Mouse (Mus musculus): ENCODE measurements around the gene Nmt1.

DNA sequence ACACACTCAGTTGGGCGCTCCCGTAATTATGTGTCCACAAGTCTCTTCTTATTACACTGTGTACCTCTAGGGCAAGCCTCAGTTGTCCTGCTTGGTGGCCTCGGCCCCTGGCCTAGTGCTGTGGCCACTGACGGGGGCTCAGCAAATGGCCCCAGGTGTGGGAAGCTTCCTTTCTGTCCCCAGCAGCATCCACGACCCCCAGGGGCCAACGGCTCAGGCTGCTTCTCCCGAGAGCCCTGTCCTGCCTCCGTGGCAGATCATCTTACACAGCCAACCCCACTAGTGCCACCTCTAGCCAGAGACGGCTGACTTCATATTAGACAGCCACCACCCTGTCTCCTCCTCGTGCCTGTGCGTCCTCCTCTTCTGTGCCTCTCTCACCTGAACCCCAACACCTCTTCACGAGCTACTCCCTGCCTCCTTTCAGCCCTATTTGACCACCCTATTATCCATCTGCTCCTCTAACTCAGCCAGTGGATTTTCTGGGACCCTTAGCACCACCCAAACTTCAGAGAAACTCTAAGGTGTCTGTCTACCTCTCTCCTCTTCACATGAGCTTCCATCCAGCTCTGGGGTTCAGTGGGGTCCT is 71.5 kb downstream of the Nmt1 start:
- TF ChIP-seq CTCF (IDR thresholded peaks at IDR 0.05; ENCODE audit: borderline replicate concordance, insufficient read depth, low read depth, low read length), result no peak
- TF ChIP-seq POLR2A (IDR thresholded peaks at IDR 0.05; ENCODE audit: borderline replicate concordance, insufficient read depth, low read length), result no peak

All from cerebellum, adult 2 months (tissue).